In genomic region chr1:134201751-134202420, GRCm38 (mm10) we compare ENCODE assay signal across 9 mouse cellular contexts. TPM values are rescaled to one million over a fixed set of nuclear protein-coding genes. Genes with fewer than 3 reads are reported as not detected.
DNase-seq lines count a peak whose midpoint lies in the region; ATAC-seq and TF ChIP-seq lines count a peak whose summit lies in the region.
"Had no signal": no experiment of that assay in that cellular context is flagged by ENCODE, and none has a peak within 500 bp of the region (broad histone marks: within the 10 kb centered on the region; RNA-seq: fewer than 3 reads in every experiment).

No protein-coding gene starts in this region.

- peak; percentile 77 for DNase-seq in adrenal gland, postnatal 10 days
- no peak for DNase-seq in adrenal gland, adult 8-10 months
- peak; percentile 14 for DNase-seq in liver, adult 2 months (ENCODE audit: extremely low read depth, low read depth, low spot score)
- no peak for DNase-seq in liver, embryonic 11.5 days (ENCODE audit: low spot score)
- DNase-seq in lung, postnatal 14 days, result peak; percentile 80
- peak; percentile 42 to 72 for DNase-seq in urinary bladder, postnatal 4 days (ENCODE audit: low spot score in 2 of 2)

- no peak overlapping the region for H3K27ac ChIP-seq in liver, adult 2 months (replicated peaks; ENCODE audit: insufficient read depth, low read depth, low read length)
- H3K27ac ChIP-seq in liver, embryonic 11.5 days (ENCODE audit: low read depth, low read length), result no peak overlapping the region
- no peak overlapping the region for H3K27ac ChIP-seq in bone marrow, adult 2 months (ENCODE audit: control insufficient read depth, insufficient read depth, low read depth, low read length, poor library complexity)
- H3K27ac ChIP-seq: heart, embryonic 13.5 days had no signal

- 57% methylated on average over 3 of the region's 3 CpGs for WGBS in liver, adult 2 months
- 48% methylated on average over 3 of the region's 3 CpGs for WGBS in liver, embryonic 11.5 days
- 56% methylated on average over 3 of the region's 3 CpGs for WGBS in bone marrow, adult 2 months

- no peak overlapping the region for H3K4me2 ChIP-seq in liver, embryonic 11.5 days
- H3K4me2 ChIP-seq: heart, embryonic 13.5 days had no signal

- H3K4me1 ChIP-seq in liver, adult 2 months (ENCODE audit: control insufficient read depth, insufficient read depth, low read length), result no peaks in the 10 kb centered on the region; the same call in 1 of the 2 replicates
- H3K4me1 ChIP-seq in liver, embryonic 11.5 days (replicated peaks; ENCODE audit: control insufficient read depth, insufficient read depth, low read length), result peaks cover 18% of the 10 kb centered on the region
- H3K4me1 ChIP-seq in bone marrow, adult 2 months (ENCODE audit: control insufficient read depth, insufficient read depth, low read length), result no peaks in the 10 kb centered on the region

- no peak overlapping the region for H3K9ac ChIP-seq in liver, adult 2 months (ENCODE audit: low read depth, low read length)
- H3K9ac ChIP-seq in liver, embryonic 11.5 days (ENCODE audit: low read depth, low read length), result no peak overlapping the region
- H3K9ac ChIP-seq: heart, embryonic 13.5 days had no signal

- peak; percentile 85 for TF ChIP-seq CTCF in liver, adult 2 months (IDR thresholded peaks at IDR 0.05; ENCODE audit: low read depth, low read length)
- TF ChIP-seq CTCF in bone marrow, adult 2 months (IDR thresholded peaks at IDR 0.05; ENCODE audit: control insufficient read depth, insufficient read depth, low read length), result peak; percentile 75

- H3K27me3 ChIP-seq in liver, adult 2 months (ENCODE audit: control insufficient read depth, insufficient read depth, low read length), result no peaks in the 10 kb centered on the region
- peaks cover 4% of the 10 kb centered on the region; the same call in 1 of the 2 replicates for H3K27me3 ChIP-seq in liver, embryonic 11.5 days (replicated peaks; ENCODE audit: control insufficient read depth, insufficient read depth, low read length)

- no peaks in the 10 kb centered on the region for H3K9me3 ChIP-seq in liver, embryonic 11.5 days (ENCODE audit: control insufficient read depth, low read length)
- H3K9me3 ChIP-seq: heart, embryonic 13.5 days had no signal

- no peak overlapping the region for H3K4me3 ChIP-seq in liver, adult 2 months (ENCODE audit: insufficient read depth, low read depth, low read length)
- no peak overlapping the region for H3K4me3 ChIP-seq in liver, embryonic 11.5 days (ENCODE audit: low read depth, low read length)
- no peak overlapping the region for H3K4me3 ChIP-seq in bone marrow, adult 2 months (replicated peaks; ENCODE audit: control insufficient read depth, low read depth, low read length)
- H3K4me3 ChIP-seq: heart, embryonic 13.5 days had no signal

- H3K79me2 ChIP-seq in liver, adult 2 months (ENCODE audit: control insufficient read depth, insufficient read depth, low read length), result no peaks in the 10 kb centered on the region

- no peak for TF ChIP-seq POLR2A in liver, adult 2 months (IDR thresholded peaks at IDR 0.05; ENCODE audit: extremely low read depth, insufficient read depth, low read length)
- TF ChIP-seq POLR2A in bone marrow, adult 2 months (IDR thresholded peaks at IDR 0.05; ENCODE audit: borderline replicate concordance, control insufficient read depth, low read depth, low read length), result no peak

- ATAC-seq in liver, embryonic 11.5 days (replicated peaks; ENCODE audit: low FRiP score), result no peak
- peak; percentile 73 for ATAC-seq in granulocyte monocyte progenitor cell, adult 5-6 weeks (replicated peaks; ENCODE audit: poor library complexity, severe bottlenecking)

- no peaks in the 10 kb centered on the region for H3K36me3 ChIP-seq in liver, adult 2 months (ENCODE audit: control insufficient read depth, insufficient read depth, low read length)
- no peaks in the 10 kb centered on the region for H3K36me3 ChIP-seq in liver, embryonic 11.5 days (ENCODE audit: control insufficient read depth, insufficient read depth, low read length)
- H3K36me3 ChIP-seq: heart, embryonic 13.5 days had no signal

RNA-seq across cellular contexts. Expression of gene Mybph, which starts 8.6 kb away (rescaled TPM):
- total RNA-seq in adrenal gland, postnatal 10 days (2021), result 1 to 10 TPM; 4.2 to 5.0 TPM
- total RNA-seq in adrenal gland, adult 8-10 months (2022), result under 1 TPM in 2 of 4 experiments, not detected in 2; 0.17 to 0.24 TPM
- total RNA-seq in liver, adult 2 months (2014; rRNA removed), result not detected in 2 replicates
- polyA plus RNA-seq in liver, adult 2 months (2012; rRNA removed), result not detected in 2 replicates
- 0.36 and 0.71 TPM in 2 replicates for polyA plus RNA-seq in liver, embryonic 11.5 days (2014; fragmentation: Nextera tagmentation; extraction: Ambion mirVana)
- polyA plus RNA-seq in bone marrow, adult 2 months (2011; ENCODE audit: insufficient read depth, insufficient read length, low replicate concordance, missing spikeins), result not detected in 2 replicates
- total RNA-seq in granulocyte monocyte progenitor cell, adult 5-6 weeks (2014; fragmentation: Nextera tagmentation), result not detected in 2 replicates
- not detected in 2 replicates for total RNA-seq in granulocyte monocyte progenitor cell, adult 5-6 weeks (2017)

RNA-seq across cellular contexts. Expression of gene Chil1, which starts 19.9 kb away (rescaled TPM):
- total RNA-seq in adrenal gland, postnatal 10 days (2021), result 1 to 10 TPM; 1.4 to 2.4 TPM
- total RNA-seq in adrenal gland, adult 8-10 months (2022), result 1 to 10 TPM in 3 of 4 experiments, under 1 TPM in 1; 0.74 to 1.6 (median 1.3) TPM
- total RNA-seq in liver, adult 2 months (2014; rRNA removed), result 0.09 and 0.27 TPM in 2 replicates
- 0.30 and 0.34 TPM in 2 replicates for polyA plus RNA-seq in liver, adult 2 months (2012; rRNA removed)
- polyA plus RNA-seq in liver, embryonic 11.5 days (2014; fragmentation: Nextera tagmentation; extraction: Ambion mirVana), result 0.41 and 0.49 TPM in 2 replicates
- polyA plus RNA-seq in bone marrow, adult 2 months (2011; ENCODE audit: insufficient read depth, insufficient read length, low replicate concordance, missing spikeins), result 37.4 and 135 TPM in 2 replicates
- total RNA-seq in granulocyte monocyte progenitor cell, adult 5-6 weeks (2014; fragmentation: Nextera tagmentation), result not detected in 2 replicates
- 4.7 and 6.3 TPM in 2 replicates for total RNA-seq in granulocyte monocyte progenitor cell, adult 5-6 weeks (2017)

RNA-seq across cellular contexts. Expression of gene Adora1, which starts 33.3 kb away (rescaled TPM):
- total RNA-seq in adrenal gland, postnatal 10 days (2021), result 10 to 100 TPM; 70.4 to 83.0 TPM
- 100 to 1,000 TPM; 162 to 296 (median 242) TPM for total RNA-seq in adrenal gland, adult 8-10 months (2022)
- 3.2 and 6.6 TPM in 2 replicates for total RNA-seq in liver, adult 2 months (2014; rRNA removed)
- 17.0 and 27.2 TPM in 2 replicates for polyA plus RNA-seq in liver, adult 2 months (2012; rRNA removed)
- 0.21 and 0.29 TPM in 2 replicates for polyA plus RNA-seq in liver, embryonic 11.5 days (2014; fragmentation: Nextera tagmentation; extraction: Ambion mirVana)
- not detected in 2 replicates for polyA plus RNA-seq in bone marrow, adult 2 months (2011; ENCODE audit: insufficient read depth, insufficient read length, low replicate concordance, missing spikeins)
- not detected in 2 replicates for total RNA-seq in granulocyte monocyte progenitor cell, adult 5-6 weeks (2014; fragmentation: Nextera tagmentation)
- not detected in 2 replicates for total RNA-seq in granulocyte monocyte progenitor cell, adult 5-6 weeks (2017)

Comparison
In these comparisons a context has a peak if more than half of its experiments do, and no peak if none do; other contexts are left out.
1. DNase-seq: peak in adrenal gland, postnatal 10 days (single experiment), liver, adult 2 months (single experiment), lung, postnatal 14 days (single experiment) and urinary bladder, postnatal 4 days (2 of 2); none in adrenal gland, adult 8-10 months (single experiment) and liver, embryonic 11.5 days (single experiment).